Mouse (Mus musculus): ENCODE measurements around the gene Sytl3. TPM values are rescaled to one million over a fixed set of nuclear protein-coding genes. Genes with fewer than 3 reads are reported as not detected.
A peak's percentile ranks its signal among the peaks of the same experiment; 100 is the strongest.

The Sytl3 gene
- total RNA-seq, 1 experiment from 2014 or later, result 0.85 TPM

- peak; percentile 69 for DNase-seq
These were observed 120.0 kb downstream of the Sytl3 start for GRCm38 (mm10) chr17:6778771-6779509.

GRCm38 (mm10) chr17:6779632-6780031 lies 120.7 kb downstream of the Sytl3 start:
- DNase-seq, result no peak

DNA sequence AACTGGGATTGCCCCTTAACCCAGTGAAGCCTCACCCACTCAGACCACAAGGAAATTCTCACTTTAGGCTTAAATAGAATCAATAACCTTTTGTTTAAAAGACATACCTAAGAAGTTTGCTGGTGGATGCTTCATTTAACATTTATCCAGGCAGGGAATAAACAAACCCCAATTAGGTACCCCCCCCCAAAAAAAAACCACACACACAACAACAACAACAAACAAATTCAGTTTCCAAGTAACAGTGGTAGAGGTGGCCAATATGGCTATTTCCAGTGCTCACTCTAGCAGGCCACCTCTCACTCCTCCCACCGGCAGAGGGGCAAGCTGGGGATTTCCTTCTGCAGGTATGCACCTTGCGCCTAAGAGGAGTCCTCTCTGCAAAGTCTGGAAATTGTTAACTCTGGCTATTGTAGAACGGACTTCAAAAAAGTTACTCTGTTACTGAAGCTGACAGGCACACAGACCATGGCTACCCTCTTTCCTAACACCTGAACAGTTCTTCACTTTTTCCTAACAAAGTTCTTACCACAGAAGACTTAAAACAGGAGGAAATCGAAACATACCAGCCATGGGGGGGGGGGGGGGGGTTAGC lies 121.7 kb downstream of the Sytl3 start:
- DNase-seq, result no peak

DNA sequence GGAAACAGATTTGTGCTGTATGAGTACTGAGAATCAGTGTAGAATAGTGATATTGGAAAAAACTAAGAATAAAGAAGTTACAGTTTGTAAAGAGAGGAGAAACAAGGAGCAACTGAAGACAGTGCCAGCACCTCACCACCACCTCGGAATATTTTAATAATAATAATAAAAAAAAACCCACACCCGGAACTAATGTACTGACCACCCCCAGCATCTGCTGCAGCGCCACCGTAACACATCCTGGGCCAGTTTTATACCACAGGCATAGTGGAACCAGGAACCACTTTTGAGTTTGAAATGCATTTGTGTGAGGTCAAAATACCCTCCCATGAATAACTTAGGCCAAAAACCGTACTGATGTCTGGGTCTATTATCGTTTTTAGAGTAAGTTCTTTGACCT lies 122.4 kb downstream of the Sytl3 start:
- no peak for DNase-seq

- DNase-seq, result peak; percentile 32
These were observed 123.2 kb downstream of the Sytl3 start for GRCm38 (mm10) chr17:6782033-6782526.

GRCm38 (mm10) chr17:6782611-6783005 lies 123.7 kb downstream of the Sytl3 start, which contains the start of gene Ezr:
Gene Ezr, minus strand, starts transcription at chr17:6782784.
- DNase-seq, result peak; percentile 92

GRCm38 (mm10) chr17:6783006-6783661 lies 124.2 kb downstream of the Sytl3 start:
- DNase-seq, result peak; percentile 78

- DNase-seq, result no peak
These were observed 125.0 kb downstream of the Sytl3 start for GRCm38 (mm10) chr17:6783756-6784357.

GRCm38 (mm10) chr17:6787241-6787640 lies 128.3 kb downstream of the Sytl3 start:
- no peak for DNase-seq

Other genes with a start within 250 kb of the Sytl3 start
- gene Dynlt1b, start 229.0 kb upstream of the Sytl3 start, total RNA-seq (2021), result 109 and 133 TPM in 2 replicates
- 9.2 and 16.4 TPM in 2 replicates for gene Dynlt1c, start 57.4 kb upstream of the Sytl3 start, total RNA-seq (2021)
- gene Dynlt1f, start 3.2 kb upstream of the Sytl3 start, total RNA-seq (2021), result 105 and 109 TPM in 2 replicates
- 23.6 and 30.5 TPM in 2 replicates for gene Ezr, start 123.7 kb downstream of the Sytl3 start, total RNA-seq (2021)